Mouse (Mus musculus) CD4-positive, CD25-positive, alpha-beta regulatory T cell, adult 9 weeks (primary cell): ENCODE measurements around the gene Tpsb2. TPM values are rescaled to one million over a fixed set of nuclear protein-coding genes. Genes with fewer than 3 reads are reported as not detected.

ENCODE experiments used
- polyA plus RNA-seq: library from polyadenylated mRNA; unstranded; fragments of 100-300 nt; shearing (Covaris generic); gene quantifications from one replicate; pipeline ENCODE4 v1.2.1, GENCODE M21; 2017

Tpsb2 gene
- polyA plus RNA-seq, result not detected

DNA sequence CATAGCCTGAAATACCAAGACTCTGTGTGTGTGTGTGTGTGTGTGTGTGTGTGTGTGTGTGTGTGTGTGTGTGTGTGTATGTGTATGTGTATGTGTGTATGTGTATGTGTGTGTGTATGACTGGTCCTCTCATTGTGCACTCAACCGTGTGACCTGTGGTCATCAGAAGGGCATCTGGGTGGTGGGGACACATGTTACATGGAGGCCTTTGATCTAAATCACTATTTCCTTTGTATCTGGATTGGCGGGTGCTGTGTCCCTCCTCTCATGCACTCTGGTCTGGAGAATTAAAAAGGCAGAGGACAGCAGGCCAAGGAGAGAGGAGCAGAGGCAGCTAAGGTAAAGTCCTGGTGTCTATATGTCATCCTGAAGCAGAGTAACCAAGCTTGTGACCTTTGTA lies at the start of gene Tpsb2:
Gene Tpsb2 (plus strand): TSS at position 301 of the 400 bp plus-strand sequence.

DNA sequence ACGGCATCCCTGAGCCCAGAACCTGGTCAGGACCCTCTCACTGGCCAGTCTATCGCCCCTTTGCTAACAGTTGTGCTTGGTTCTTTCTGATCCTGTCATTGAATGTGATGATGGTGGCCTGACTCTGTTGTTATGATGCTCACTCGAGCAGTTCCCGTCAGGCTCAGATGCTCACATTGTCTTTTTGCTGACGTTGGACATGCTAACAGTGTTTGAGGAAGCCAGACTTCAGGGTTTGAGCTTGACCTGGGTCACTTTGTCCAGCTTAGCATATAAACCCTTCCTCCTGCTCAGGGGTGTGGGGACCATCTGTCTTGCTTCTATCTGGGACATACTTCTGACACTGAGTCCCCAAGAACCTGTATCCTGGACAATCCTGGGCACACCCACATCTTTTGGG lies 47.8 kb upstream of the Tpsb2 start, which contains the start of gene Prss29:
Gene Prss29 (plus strand): TSS at position 301 of the 400 bp plus-strand sequence.

DNA sequence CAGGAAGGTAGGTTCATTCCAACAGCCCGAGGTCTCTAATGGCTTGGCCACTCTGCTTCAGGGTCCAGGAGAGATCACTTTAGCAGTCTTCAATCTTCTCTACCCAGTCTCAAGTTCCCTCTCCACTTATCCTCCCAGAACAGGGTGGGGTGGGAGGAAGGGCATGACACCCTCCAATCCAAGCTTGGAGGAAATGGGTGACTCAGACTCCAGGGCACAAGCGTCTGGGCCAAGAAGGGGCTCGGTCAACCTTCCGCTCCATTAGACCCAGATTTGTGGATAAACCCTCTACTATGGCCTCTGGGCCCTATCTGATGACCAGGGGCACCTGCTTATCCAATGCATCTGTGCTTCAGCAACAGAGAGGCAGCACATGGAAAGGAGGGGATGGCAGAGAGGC lies 20.6 kb upstream of the Tpsb2 start, which contains the start of gene Tpsab1:
Gene Tpsab1 (minus strand): TSS at position 101 of the 400 bp plus-strand sequence.

DNA sequence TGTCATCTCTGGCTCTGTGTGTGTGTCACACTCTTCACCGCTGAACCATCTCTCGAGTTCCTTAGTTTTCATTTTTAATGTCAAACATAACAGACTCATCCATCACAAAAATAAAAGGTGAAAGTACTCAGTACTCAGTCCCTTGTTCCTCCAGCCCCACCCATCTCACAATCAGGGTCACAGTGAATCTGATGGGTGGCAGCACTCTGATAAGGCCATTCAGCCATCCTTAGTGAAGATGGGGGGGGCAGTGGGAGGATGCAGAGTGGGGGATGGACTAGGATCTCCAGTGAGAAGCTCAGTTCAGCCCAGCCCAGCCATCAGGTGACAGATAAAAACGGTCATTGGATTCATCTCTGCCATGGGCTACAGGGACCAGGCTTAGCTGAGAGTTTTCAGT lies 2.9 kb downstream of the Tpsb2 start, which contains the start of gene Tpsg1:
Gene Tpsg1 (plus strand): TSS at position 301 of the 400 bp plus-strand sequence.

Other genes with a start within 250 kb of the Tpsb2 start
- not detected for gene Ptx4, start 245.5 kb upstream of the Tpsb2 start, polyA plus RNA-seq
- gene Clcn7, start 232.9 kb upstream of the Tpsb2 start, polyA plus RNA-seq, result 49.9 TPM
- gene Ccdc154, start 203.8 kb upstream of the Tpsb2 start, polyA plus RNA-seq, result not detected
- gene Gm38655, start 190.8 kb upstream of the Tpsb2 start, polyA plus RNA-seq, result not detected
- gene BC003965, start 181.8 kb upstream of the Tpsb2 start, polyA plus RNA-seq, result 32.7 TPM
- gene Unkl, start 177.9 kb upstream of the Tpsb2 start, polyA plus RNA-seq, result 44.1 TPM
- gene Gnptg, start 126.2 kb upstream of the Tpsb2 start, polyA plus RNA-seq, result 106 TPM
- gene Tsr3, start 126.1 kb upstream of the Tpsb2 start, polyA plus RNA-seq, result 34.7 TPM
- 30.7 TPM for gene Baiap3, start 109.9 kb upstream of the Tpsb2 start, polyA plus RNA-seq
- 541 TPM for gene Ube2i, start 91.7 kb upstream of the Tpsb2 start, polyA plus RNA-seq
- not detected for gene Prss34, start 67.9 kb upstream of the Tpsb2 start, polyA plus RNA-seq
- gene Prss28, start 57.7 kb upstream of the Tpsb2 start, polyA plus RNA-seq, result not detected
- gene Prss29, start 47.7 kb upstream of the Tpsb2 start, polyA plus RNA-seq, result not detected
- not detected for gene Tpsab1, start 20.7 kb upstream of the Tpsb2 start, polyA plus RNA-seq
- gene Tpsg1, start 3.0 kb downstream of the Tpsb2 start, polyA plus RNA-seq, result not detected
- not detected for gene Cacna1h, start 67.5 kb downstream of the Tpsb2 start, polyA plus RNA-seq
- not detected for gene Tekt4, start 88.3 kb downstream of the Tpsb2 start, polyA plus RNA-seq
- not detected for gene Sstr5, start 131.0 kb downstream of the Tpsb2 start, polyA plus RNA-seq
- not detected for gene Sox8, start 204.4 kb downstream of the Tpsb2 start, polyA plus RNA-seq
- gene Lmf1, start 212.8 kb downstream of the Tpsb2 start, polyA plus RNA-seq, result 29.4 TPM